ENCODE assay signal across 23 mouse cellular contexts in the genomic region with DNA sequence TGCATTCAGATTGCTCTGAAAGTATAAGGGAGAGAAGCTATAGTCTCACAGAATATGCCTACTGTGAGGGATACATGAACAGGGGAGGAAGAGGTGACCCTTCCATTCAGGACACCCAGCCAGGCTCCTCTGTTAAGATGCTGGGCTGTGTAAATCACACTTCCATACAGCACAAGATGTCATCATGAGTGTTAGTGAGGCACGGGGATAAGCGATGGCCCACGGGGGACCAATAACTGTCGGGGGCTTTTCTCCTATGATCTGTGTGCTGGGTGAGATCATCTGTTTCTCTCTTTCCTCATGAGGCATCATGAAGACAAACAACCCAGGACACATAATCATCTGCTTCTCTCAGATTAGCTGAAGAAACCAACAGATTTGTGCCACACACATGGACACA.
A peak's percentile ranks its signal among the peaks of the same experiment; 100 is the strongest.
DNase-seq lines count a peak whose midpoint lies in the region; ATAC-seq lines count a peak whose summit lies in the region.
"Had no signal": no experiment of that assay in that cellular context is flagged by ENCODE, and none has a peak within 500 bp of the region (broad histone marks: within the 10 kb centered on the region; RNA-seq: fewer than 3 reads in every experiment).

No protein-coding gene starts in this region.

- WGBS in hindbrain, embryonic 11.5 days, result 78% methylated on average over 4 of the region's 4 CpGs
- WGBS in hindbrain, embryonic 12.5 days, result 70% methylated on average over 4 of the region's 4 CpGs
- WGBS in neural tube, embryonic 11.5 days, result 75% methylated on average over 4 of the region's 4 CpGs
- 42% methylated on average over 4 of the region's 4 CpGs for WGBS in neural tube, embryonic 13.5 days

- H3K4me2 ChIP-seq in hindbrain, embryonic 11.5 days (replicated peaks; ENCODE audit: low read depth, low read length), result no peak overlapping the region
- H3K4me2 ChIP-seq in hindbrain, embryonic 12.5 days (replicated peaks), result no peak overlapping the region
- H3K4me2 ChIP-seq in neural tube, embryonic 11.5 days (ENCODE audit: low read depth), result no peak overlapping the region
- H3K4me2 ChIP-seq in neural tube, embryonic 13.5 days, result no peak overlapping the region
- H3K4me2 ChIP-seq: forebrain, embryonic 12.5 days; liver, embryonic 13.5 days had no signal

- DNase-seq in hindbrain, embryonic 11.5 days (ENCODE audit: low spot score), result no peak
- DNase-seq in neural tube, embryonic 11.5 days (ENCODE audit: low spot score), result peak; percentile 54
- no peak for DNase-seq in neural tube, embryonic 10.5 days (ENCODE audit: extremely low spot score, low spot score)
- no peak for DNase-seq in cerebellum, adult 8-10 months
- no peak for DNase-seq in kidney, adult 9 months
- DNase-seq: B cell, adult 2 months; cerebellum, adult 11 months; cerebellum, postnatal 25 days; gastrocnemius, postnatal 25 days; heart, adult 2 months; kidney, adult 18-20 months; liver, embryonic 13.5 days; lung, adult 2 months; lung, postnatal 14 days had no signal

- no peaks in the 10 kb centered on the region for H3K36me3 ChIP-seq in hindbrain, embryonic 11.5 days (ENCODE audit: control insufficient read depth, insufficient read depth, low read length)
- peaks cover 7% of the 10 kb centered on the region; the same call in 1 of the 2 replicates for H3K36me3 ChIP-seq in hindbrain, embryonic 12.5 days
- no peaks in the 10 kb centered on the region for H3K36me3 ChIP-seq in neural tube, embryonic 11.5 days (ENCODE audit: control insufficient read depth, insufficient read depth, low read length)
- H3K36me3 ChIP-seq in neural tube, embryonic 13.5 days, result peaks cover under 1% of the 10 kb centered on the region; the same call in 1 of the 2 replicates
- H3K36me3 ChIP-seq: G1E; liver, embryonic 13.5 days had no signal

- no peaks in the 10 kb centered on the region for H3K27me3 ChIP-seq in hindbrain, embryonic 11.5 days (ENCODE audit: control insufficient read depth, insufficient read depth, low read length)
- no peaks in the 10 kb centered on the region for H3K27me3 ChIP-seq in hindbrain, embryonic 12.5 days
- H3K27me3 ChIP-seq in neural tube, embryonic 11.5 days (ENCODE audit: control insufficient read depth, insufficient read depth, low read length), result no peaks in the 10 kb centered on the region
- no peaks in the 10 kb centered on the region for H3K27me3 ChIP-seq in neural tube, embryonic 13.5 days
- H3K27me3 ChIP-seq: CH12.LX; forebrain, embryonic 12.5 days; liver, embryonic 13.5 days; Patski had no signal

- no peaks in the 10 kb centered on the region for H3K4me1 ChIP-seq in hindbrain, embryonic 11.5 days (replicated peaks; ENCODE audit: control insufficient read depth, insufficient read depth, low read length)
- H3K4me1 ChIP-seq in hindbrain, embryonic 12.5 days, result peaks cover 17% of the 10 kb centered on the region
- no peaks in the 10 kb centered on the region for H3K4me1 ChIP-seq in neural tube, embryonic 11.5 days (ENCODE audit: control insufficient read depth, insufficient read depth, low read length)
- H3K4me1 ChIP-seq in neural tube, embryonic 13.5 days (replicated peaks), result peaks cover 26% of the 10 kb centered on the region
- H3K4me1 ChIP-seq: forebrain, embryonic 12.5 days; liver, embryonic 13.5 days had no signal

- no peaks in the 10 kb centered on the region for H3K9me3 ChIP-seq in hindbrain, embryonic 11.5 days (ENCODE audit: control insufficient read depth, low read length)
- H3K9me3 ChIP-seq in hindbrain, embryonic 12.5 days (replicated peaks), result no peaks in the 10 kb centered on the region
- no peaks in the 10 kb centered on the region for H3K9me3 ChIP-seq in neural tube, embryonic 11.5 days (ENCODE audit: control insufficient read depth, low read length)
- no peaks in the 10 kb centered on the region for H3K9me3 ChIP-seq in neural tube, embryonic 13.5 days
- H3K9me3 ChIP-seq: forebrain, embryonic 12.5 days had no signal

- H3K4me3 ChIP-seq in hindbrain, embryonic 11.5 days (ENCODE audit: low read depth, low read length), result no peak overlapping the region
- no peak overlapping the region for H3K4me3 ChIP-seq in hindbrain, embryonic 12.5 days
- no peak overlapping the region for H3K4me3 ChIP-seq in neural tube, embryonic 11.5 days (ENCODE audit: low read depth, low read length)
- H3K4me3 ChIP-seq in neural tube, embryonic 13.5 days, result no peak overlapping the region
- H3K4me3 ChIP-seq: erythroblast, embryonic 14.5 days; forebrain, embryonic 12.5 days; heart, adult 2 months; left cerebral cortex, adult 2 months; liver, embryonic 13.5 days had no signal

- ATAC-seq in hindbrain, embryonic 11.5 days (ENCODE audit: low FRiP score), result peak; percentile 56; the same call in 1 of the 2 replicates
- no peak for ATAC-seq in hindbrain, embryonic 12.5 days (ENCODE audit: low FRiP score)
- ATAC-seq in neural tube, embryonic 11.5 days (ENCODE audit: insufficient read depth, low FRiP score, low TSS enrichment), result peak; percentile 51; the same call in 1 of the 2 replicates
- peak; percentile 69; the same call in 1 of the 2 replicates for ATAC-seq in neural tube, embryonic 13.5 days (ENCODE audit: low read depth)
- ATAC-seq: Patski had no signal

- peak overlapping the region; percentile 13; the same call in 1 of the 2 replicates for H3K27ac ChIP-seq in hindbrain, embryonic 11.5 days (ENCODE audit: low read depth, low read length)
- no peak overlapping the region for H3K27ac ChIP-seq in hindbrain, embryonic 12.5 days
- no peak overlapping the region for H3K27ac ChIP-seq in neural tube, embryonic 11.5 days (ENCODE audit: low read depth, low read length)
- H3K27ac ChIP-seq in neural tube, embryonic 13.5 days (replicated peaks), result peak overlapping the region; percentile 73
- H3K27ac ChIP-seq: forebrain, embryonic 12.5 days; heart, adult 2 months; kidney, postnatal 0 days; left cerebral cortex, adult 2 months; liver, embryonic 13.5 days had no signal

- no peak overlapping the region for H3K9ac ChIP-seq in hindbrain, embryonic 11.5 days (ENCODE audit: low read depth, low read length)
- no peak overlapping the region for H3K9ac ChIP-seq in hindbrain, embryonic 12.5 days
- H3K9ac ChIP-seq in neural tube, embryonic 11.5 days (ENCODE audit: low read length), result no peak overlapping the region
- no peak overlapping the region for H3K9ac ChIP-seq in neural tube, embryonic 13.5 days
- H3K9ac ChIP-seq: forebrain, embryonic 12.5 days; liver, embryonic 13.5 days had no signal

Comparison
In these comparisons a context has a peak if more than half of its experiments do, and no peak if none do; other contexts are left out.
1. H3K27ac ChIP-seq: peak in hindbrain, embryonic 11.5 days (single experiment) and neural tube, embryonic 13.5 days (single experiment); none in hindbrain, embryonic 12.5 days (single experiment) and neural tube, embryonic 11.5 days (single experiment).